Mouse (Mus musculus): ENCODE measurements around the gene Ccr4. TPM values are rescaled to one million over a fixed set of nuclear protein-coding genes. Genes with fewer than 3 reads are reported as not detected.

The Ccr4 gene
- polyA plus RNA-seq, 1 experiment = 2.6 TPM

DNA sequence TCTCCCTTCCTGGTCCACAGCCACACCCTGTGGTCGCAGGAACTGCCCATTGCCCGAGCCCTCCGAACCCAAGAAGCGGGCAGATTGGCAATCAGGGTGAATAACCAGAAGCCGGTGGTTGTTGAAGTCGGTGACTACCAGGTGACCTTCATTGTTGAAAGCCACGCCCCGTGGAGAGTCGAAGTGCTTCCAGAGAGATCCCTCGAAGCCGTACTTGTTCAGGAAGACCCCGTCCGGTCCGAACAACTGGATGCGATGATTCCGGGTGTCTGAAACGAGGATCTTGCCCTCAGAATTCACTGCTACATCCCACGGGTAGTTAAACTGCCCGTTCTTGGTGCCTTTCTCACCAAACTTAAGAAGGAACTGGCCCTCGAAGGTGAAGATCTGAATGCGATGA lies 8.1 kb upstream of the Ccr4 start:
- 97% methylated on average over 21 of the region's 21 CpGs for WGBS
- Histone ChIP-seq H3K4me1 (ENCODE audit: control insufficient read depth, insufficient read depth, insufficient read length) (peaks cover 3% of the 10 kb centered on the region), H3K4me3 (ENCODE audit: extremely low read depth, insufficient read depth, insufficient read length) (no peak overlapping the region), H3K27me3 (ENCODE audit: control insufficient read depth, insufficient read depth, low read length) (no peaks in the 10 kb centered on the region), H3K27ac (ENCODE audit: insufficient read depth, low read length) (no peak overlapping the region), H3K36me3 (ENCODE audit: control insufficient read depth, insufficient read depth, low read length) (no peaks in the 10 kb centered on the region)
- TF ChIP-seq CTCF (IDR thresholded peaks at IDR 0.05; ENCODE audit: extremely low read depth, insufficient read depth, insufficient read length, insufficient replicate concordance) = no peak
- TF ChIP-seq POLR2A (IDR thresholded peaks at IDR 0.05; ENCODE audit: low read depth, low read length) = no peak
- no peak for DNase-seq (ENCODE audit: low read depth in 1 of 2, low spot score in 2 of 2)

GRCm38 (mm10) chr9:114509785-114510184 lies 5.1 kb upstream of the Ccr4 start:
- DNase-seq (ENCODE audit: low read depth in 1 of 2, low spot score in 2 of 2) = no peak
- Histone ChIP-seq H3K27me3 (ENCODE audit: control insufficient read depth, insufficient read depth, low read length) (no peaks in the 10 kb centered on the region), H3K4me3 (ENCODE audit: extremely low read depth, insufficient read depth, insufficient read length) (no peak overlapping the region), H3K36me3 (ENCODE audit: control insufficient read depth, insufficient read depth, low read length) (no peaks in the 10 kb centered on the region), H3K27ac (ENCODE audit: insufficient read depth, low read length) (no peak overlapping the region), H3K4me1 (ENCODE audit: control insufficient read depth, insufficient read depth, insufficient read length) (peaks cover 3% of the 10 kb centered on the region)
- TF ChIP-seq CTCF (IDR thresholded peaks at IDR 0.05; ENCODE audit: extremely low read depth, insufficient read depth, insufficient read length, insufficient replicate concordance) (no peak), POLR2A (IDR thresholded peaks at IDR 0.05; ENCODE audit: low read depth, low read length) (no peak)
- WGBS = 43% methylated on average over 9 of the region's 9 CpGs

DNA sequence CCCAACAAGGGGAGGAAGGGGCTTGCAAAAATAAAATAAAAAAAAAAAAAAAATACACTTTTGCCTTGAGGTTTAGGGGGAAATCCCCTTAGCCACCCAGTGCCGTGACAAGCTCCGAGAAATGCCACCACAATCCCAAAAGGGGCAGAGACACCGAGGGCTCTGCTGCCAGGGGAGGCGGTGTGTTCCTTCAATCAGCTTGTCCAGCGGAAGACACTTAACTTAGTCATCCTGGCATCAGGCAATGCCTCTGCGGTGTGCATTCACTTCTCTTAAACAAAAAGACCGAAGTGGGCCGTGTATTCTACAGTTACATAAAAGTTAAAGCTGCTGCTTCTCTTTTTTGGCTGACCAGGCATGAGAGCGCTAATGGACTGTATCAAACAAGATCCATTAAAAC lies 2.7 kb upstream of the Ccr4 start:
- no peaks in the 10 kb centered on the region for H3K36me3 ChIP-seq (ENCODE audit: control insufficient read depth, insufficient read depth, low read length)
- WGBS = 24% methylated on average over 9 of the region's 9 CpGs
- no peak for DNase-seq (ENCODE audit: low read depth in 1 of 2, low spot score in 2 of 2)
- H3K27ac ChIP-seq (ENCODE audit: insufficient read depth, low read length) = no peak overlapping the region
- no peaks in the 10 kb centered on the region for H3K27me3 ChIP-seq (ENCODE audit: control insufficient read depth, insufficient read depth, low read length)
- TF ChIP-seq POLR2A (IDR thresholded peaks at IDR 0.05; ENCODE audit: low read depth, low read length) (no peak), CTCF (IDR thresholded peaks at IDR 0.05; ENCODE audit: extremely low read depth, insufficient read depth, insufficient read length, insufficient replicate concordance) (no peak)
- no peak overlapping the region for H3K4me3 ChIP-seq (ENCODE audit: extremely low read depth, insufficient read depth, insufficient read length)
- peaks cover 3% of the 10 kb centered on the region for H3K4me1 ChIP-seq (ENCODE audit: control insufficient read depth, insufficient read depth, insufficient read length)

- TF ChIP-seq POLR2A (IDR thresholded peaks at IDR 0.05; ENCODE audit: low read depth, low read length) = no peak
- no peak for TF ChIP-seq CTCF (IDR thresholded peaks at IDR 0.05; ENCODE audit: extremely low read depth, insufficient read depth, insufficient read length, insufficient replicate concordance)
- Histone ChIP-seq H3K4me1 (ENCODE audit: control insufficient read depth, insufficient read depth, insufficient read length) (peaks cover 3% of the 10 kb centered on the region), H3K4me3 (ENCODE audit: extremely low read depth, insufficient read depth, insufficient read length) (no peak overlapping the region), H3K27me3 (ENCODE audit: control insufficient read depth, insufficient read depth, low read length) (no peaks in the 10 kb centered on the region), H3K36me3 (ENCODE audit: control insufficient read depth, insufficient read depth, low read length) (no peaks in the 10 kb centered on the region), H3K27ac (ENCODE audit: insufficient read depth, low read length) (no peak overlapping the region)
- no peak for DNase-seq (ENCODE audit: low read depth in 1 of 2, low spot score in 2 of 2)
- WGBS = 35% methylated on average over 4 of the region's 4 CpGs
These were observed 1.8 kb upstream of the Ccr4 start for GRCm38 (mm10) chr9:114506564-114506963.

DNA sequence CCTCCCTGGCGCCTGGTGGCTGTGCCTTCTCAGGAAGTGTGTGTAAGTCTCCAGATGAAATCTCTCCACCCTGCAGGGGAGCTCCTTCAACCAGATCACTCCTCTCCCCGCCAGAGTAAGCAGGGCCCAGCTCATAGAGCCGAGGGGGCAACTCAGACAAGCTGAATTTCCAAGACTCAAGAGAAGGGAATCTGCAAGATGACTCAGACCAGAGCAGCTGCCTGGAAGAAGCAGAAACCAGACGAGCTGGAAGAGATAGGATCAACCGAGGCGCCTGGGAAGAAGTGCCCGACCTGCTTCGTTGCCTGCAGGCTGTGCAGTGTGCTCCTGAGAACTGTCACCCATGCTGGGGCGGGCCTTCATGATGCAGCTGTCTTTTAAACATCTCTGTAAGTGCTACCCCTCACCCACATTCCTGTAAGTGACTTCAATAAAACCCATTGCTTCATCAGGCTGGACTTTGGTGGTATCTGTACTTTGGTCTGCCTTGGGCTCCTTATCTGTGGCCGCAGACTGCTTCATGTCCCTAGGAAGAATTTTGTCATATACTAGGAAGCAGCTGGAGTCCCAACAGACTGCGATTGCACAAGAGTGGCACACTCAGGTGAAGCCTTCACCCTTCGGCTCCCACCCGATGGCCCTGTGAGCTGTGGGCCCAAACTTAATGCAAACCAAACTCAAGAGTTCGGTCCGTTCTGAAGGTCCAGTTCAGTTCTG lies 1.8 kb downstream of the Ccr4 start:
- Histone ChIP-seq H3K4me3 (ENCODE audit: extremely low read depth, insufficient read depth, insufficient read length) (no peak overlapping the region), H3K36me3 (ENCODE audit: control insufficient read depth, insufficient read depth, low read length) (no peaks in the 10 kb centered on the region), H3K27ac (ENCODE audit: insufficient read depth, low read length) (no peak overlapping the region), H3K4me1 (ENCODE audit: control insufficient read depth, insufficient read depth, insufficient read length) (no peaks in the 10 kb centered on the region), H3K27me3 (ENCODE audit: control insufficient read depth, insufficient read depth, low read length) (no peaks in the 10 kb centered on the region)
- TF ChIP-seq POLR2A (IDR thresholded peaks at IDR 0.05; ENCODE audit: low read depth, low read length) = no peak
- TF ChIP-seq CTCF (IDR thresholded peaks at IDR 0.05; ENCODE audit: extremely low read depth, insufficient read depth, insufficient read length, insufficient replicate concordance) = no peak
- DNase-seq (ENCODE audit: low read depth in 1 of 2, low spot score in 2 of 2) = no peak
- 78% methylated on average over 15 of the region's 15 CpGs for WGBS

DNA sequence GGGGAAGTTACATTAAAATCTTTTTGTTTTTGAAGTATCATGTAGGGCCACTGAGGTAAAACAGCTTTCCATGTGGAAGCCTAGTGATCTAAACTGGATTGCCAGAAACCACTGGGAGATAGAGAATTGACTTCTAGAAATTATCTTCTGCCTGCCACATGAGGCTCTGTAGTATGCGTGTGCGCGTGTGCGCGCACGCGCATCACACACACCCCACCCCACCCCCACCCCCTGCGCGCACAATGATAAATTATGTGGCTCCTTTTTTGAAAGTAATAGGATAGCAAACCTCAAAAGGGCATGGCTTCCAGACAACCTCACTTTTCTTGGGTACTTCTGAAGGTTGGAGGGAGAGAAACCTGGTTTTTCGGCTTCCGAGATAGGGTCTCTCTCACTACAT lies 2.8 kb downstream of the Ccr4 start:
- Histone ChIP-seq H3K27me3 (ENCODE audit: control insufficient read depth, insufficient read depth, low read length) (no peaks in the 10 kb centered on the region), H3K4me3 (ENCODE audit: extremely low read depth, insufficient read depth, insufficient read length) (no peak overlapping the region), H3K4me1 (ENCODE audit: control insufficient read depth, insufficient read depth, insufficient read length) (no peaks in the 10 kb centered on the region), H3K36me3 (ENCODE audit: control insufficient read depth, insufficient read depth, low read length) (no peaks in the 10 kb centered on the region), H3K27ac (ENCODE audit: insufficient read depth, low read length) (no peak overlapping the region)
- no peak for DNase-seq (ENCODE audit: low read depth in 1 of 2, low spot score in 2 of 2)
- TF ChIP-seq POLR2A (IDR thresholded peaks at IDR 0.05; ENCODE audit: low read depth, low read length) (no peak), CTCF (IDR thresholded peaks at IDR 0.05; ENCODE audit: extremely low read depth, insufficient read depth, insufficient read length, insufficient replicate concordance) (no peak)
- 94% methylated on average over 11 of the region's 11 CpGs for WGBS

GRCm38 (mm10) chr9:114501111-114501510 lies 3.6 kb downstream of the Ccr4 start:
- no peak for DNase-seq (ENCODE audit: low read depth in 1 of 2, low spot score in 2 of 2)
- 75% methylated on average over 7 of the region's 7 CpGs for WGBS
- no peak overlapping the region for H3K27ac ChIP-seq (ENCODE audit: insufficient read depth, low read length)
- no peaks in the 10 kb centered on the region for H3K36me3 ChIP-seq (ENCODE audit: control insufficient read depth, insufficient read depth, low read length)
- H3K4me1 ChIP-seq (ENCODE audit: control insufficient read depth, insufficient read depth, insufficient read length) = no peaks in the 10 kb centered on the region
- TF ChIP-seq POLR2A (IDR thresholded peaks at IDR 0.05; ENCODE audit: low read depth, low read length) (no peak), CTCF (IDR thresholded peaks at IDR 0.05; ENCODE audit: extremely low read depth, insufficient read depth, insufficient read length, insufficient replicate concordance) (no peak)
- no peaks in the 10 kb centered on the region for H3K27me3 ChIP-seq (ENCODE audit: control insufficient read depth, insufficient read depth, low read length)
- H3K4me3 ChIP-seq (ENCODE audit: extremely low read depth, insufficient read depth, insufficient read length) = no peak overlapping the region
